Mouse (Mus musculus) G1E (cell line): ENCODE results near the gene Dscam. TPM values are rescaled to one million over a fixed set of nuclear protein-coding genes. Genes with fewer than 3 reads are reported as not detected.

Source experiments
- ATAC-seq: 2 replicates; pipeline ENCODE4 v1.8.0; 2016; ENCODE audit warnings: mild to moderate bottlenecking; ENCODE audit not compliant: insufficient number of reproducible peaks, poor library complexity, low FRiP score, severe bottlenecking; ENCODE audit errors: extremely low read depth
- DNase-seq: peaks from one replicate; pipeline ENCODE4 v3.0.0; 2012; ENCODE audit warnings: low spot score
- H3K27me3 ChIP-seq: 2 replicates; pipeline ENCODE4 v1.6.1; 2012; ENCODE audit warnings: mild to moderate bottlenecking, low read length, inconsistent platforms; ENCODE audit not compliant: insufficient read depth
- H3K36me3 ChIP-seq: replicated peaks from 2 replicates; pipeline ENCODE3; 2012; ENCODE audit warnings: mild to moderate bottlenecking, inconsistent platforms
- H3K4me1 ChIP-seq: 2 replicates; pipeline ENCODE4 v1.6.1; 2012; ENCODE audit warnings: low read depth, low read length, inconsistent platforms, mixed read lengths; ENCODE audit not compliant: insufficient read depth
- H3K4me3 ChIP-seq: 2 replicates; pipeline ENCODE4 v1.5.1; 2012; ENCODE audit warnings: low read depth, mild to moderate bottlenecking, inconsistent platforms, low read length, moderate library complexity, mixed read lengths
- H3K9me3 ChIP-seq: replicated peaks from 2 replicates; pipeline ENCODE4 v1.6.1; 2012; ENCODE audit warnings: inconsistent platforms
- CTCF ChIP-seq: IDR thresholded peaks from 2 replicates; pipeline ENCODE4 v1.5.1; 2012; ENCODE audit warnings: low read depth, low read length, inconsistent platforms, mixed read lengths
- GATA1 ChIP-seq: IDR thresholded peaks from 2 replicates; pipeline ENCODE4 v1.6.1; 2012; ENCODE audit warnings: borderline replicate concordance, low read length, inconsistent platforms, mixed read lengths
- GATA2 ChIP-seq: IDR thresholded peaks from 2 replicates; pipeline ENCODE4 v1.6.1; 2012; ENCODE audit warnings: low read depth, low read length, inconsistent platforms, borderline replicate concordance
- POLR2AphosphoS5 ChIP-seq: IDR thresholded peaks from 2 replicates; pipeline ENCODE4 v1.6.1; 2012; ENCODE audit warnings: low read depth, low read length, inconsistent platforms; ENCODE audit not compliant: insufficient replicate concordance
- TAL1 ChIP-seq: conservative IDR thresholded peaks from 2 replicates; pipeline ENCODE4 v1.6.1; 2012; ENCODE audit warnings: low read depth, low read length, inconsistent platforms, mixed read lengths
- polyA plus RNA-seq: library from polyadenylated mRNA; stranded (reverse); fragments of >175 nt; gene quantifications from 2 replicates; pipeline ENCODE4 v1.2.3, GENCODE M21; 2012
- total RNA-seq, 2 experiments: library from RNA; stranded (forward) in 1 of 2; stranded (reverse) in 1 of 2; fragments of 200-1000 nt in 1 of 2; fragments of >200 nt in 1 of 2; fragmentation: Nextera tagmentation in 1 of 2; gene quantifications; 2 replicates each; pipeline ENCODE4 v1.2.3; 2014 to 2017

Dscam gene
- total and polyA plus RNA-seq, 3 experiments, result under 0.01 TPM; not detected in 2

DNA sequence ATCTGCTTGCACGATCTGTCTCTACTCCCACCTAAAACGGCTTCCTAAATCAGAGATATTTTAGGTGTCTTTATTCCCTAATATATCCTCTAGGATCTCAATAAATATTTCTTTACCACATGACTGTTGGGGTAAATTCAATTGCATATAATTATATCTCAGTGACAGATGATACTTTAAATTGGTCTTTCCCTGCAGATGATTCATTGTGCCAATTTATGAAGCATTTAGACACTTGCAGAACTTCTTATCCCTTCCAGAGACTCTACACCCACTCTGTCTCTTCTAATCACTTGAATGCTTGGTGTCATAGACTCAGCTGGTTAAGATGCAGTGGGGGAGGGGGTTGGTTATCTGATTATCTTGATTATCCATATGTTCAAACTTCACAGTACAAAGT is 97.9 kb downstream of the Dscam start:
- TF ChIP-seq CTCF (no peak), GATA2 (no peak), GATA1 (no peak), TAL1 (no peak), POLR2AphosphoS5 (no peak)
- Histone ChIP-seq H3K4me3 (no peak overlapping the region), H3K36me3 (no peaks in the 10 kb centered on the region), H3K27me3 (no peaks in the 10 kb centered on the region), H3K9me3 (no peaks in the 10 kb centered on the region), H3K4me1 (no peaks in the 10 kb centered on the region)
- ATAC-seq, result no peak
- no peak for DNase-seq

DNA sequence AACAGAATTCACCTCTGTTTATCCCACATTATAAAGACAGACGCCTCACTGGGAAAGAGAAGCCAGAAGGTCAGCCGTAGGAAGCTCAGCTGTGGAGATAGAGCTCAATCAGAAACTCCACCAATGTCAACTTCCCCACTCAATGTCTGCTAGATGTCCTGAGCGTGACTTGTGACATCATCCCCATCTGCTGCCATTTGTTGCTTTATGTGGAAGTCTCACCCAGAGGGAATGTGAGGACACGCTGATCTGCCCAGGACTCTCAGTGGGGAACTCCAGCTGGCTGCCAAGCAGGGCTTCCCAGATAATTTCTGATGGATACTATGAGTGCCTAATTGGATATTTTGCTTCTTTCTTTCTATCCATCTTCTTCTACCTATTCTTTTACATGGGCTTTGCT is 103.7 kb downstream of the Dscam start:
- TF ChIP-seq TAL1, result no peak
- no peak for TF ChIP-seq GATA2
- TF ChIP-seq POLR2AphosphoS5, result no peak
- TF ChIP-seq GATA1, result no peak
- TF ChIP-seq CTCF, result no peak
- H3K27me3 ChIP-seq, result no peaks in the 10 kb centered on the region
- no peak for ATAC-seq
- H3K36me3 ChIP-seq, result no peaks in the 10 kb centered on the region
- H3K4me3 ChIP-seq, result no peak overlapping the region
- H3K4me1 ChIP-seq, result no peaks in the 10 kb centered on the region
- DNase-seq, result no peak
- no peaks in the 10 kb centered on the region for H3K9me3 ChIP-seq

DNA sequence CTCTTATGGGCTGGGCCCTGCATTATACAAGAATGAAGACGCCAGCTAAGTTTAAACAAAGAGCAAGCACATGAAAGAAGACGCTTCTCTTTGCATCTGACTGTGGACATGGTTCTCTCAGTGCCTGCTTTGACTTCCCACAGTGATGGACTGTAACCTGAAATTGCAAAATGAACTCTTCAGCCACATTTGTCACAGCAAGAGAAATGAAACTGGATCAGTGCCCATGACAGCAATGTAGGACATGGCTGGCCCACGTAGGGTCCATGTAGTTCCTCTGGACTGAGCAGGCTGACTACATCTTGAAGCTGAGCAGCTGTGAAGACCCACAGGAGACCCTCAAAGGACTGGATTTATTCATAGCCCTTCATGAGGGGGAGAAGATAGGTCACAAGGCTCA is 108.3 kb downstream of the Dscam start:
- Histone ChIP-seq H3K9me3 (no peaks in the 10 kb centered on the region), H3K4me3 (no peak overlapping the region), H3K27me3 (no peaks in the 10 kb centered on the region), H3K36me3 (no peaks in the 10 kb centered on the region), H3K4me1 (no peaks in the 10 kb centered on the region)
- TF ChIP-seq TAL1 (no peak), GATA2 (no peak), POLR2AphosphoS5 (no peak), GATA1 (no peak), CTCF (no peak)
- no peak for DNase-seq
- no peak for ATAC-seq

DNA sequence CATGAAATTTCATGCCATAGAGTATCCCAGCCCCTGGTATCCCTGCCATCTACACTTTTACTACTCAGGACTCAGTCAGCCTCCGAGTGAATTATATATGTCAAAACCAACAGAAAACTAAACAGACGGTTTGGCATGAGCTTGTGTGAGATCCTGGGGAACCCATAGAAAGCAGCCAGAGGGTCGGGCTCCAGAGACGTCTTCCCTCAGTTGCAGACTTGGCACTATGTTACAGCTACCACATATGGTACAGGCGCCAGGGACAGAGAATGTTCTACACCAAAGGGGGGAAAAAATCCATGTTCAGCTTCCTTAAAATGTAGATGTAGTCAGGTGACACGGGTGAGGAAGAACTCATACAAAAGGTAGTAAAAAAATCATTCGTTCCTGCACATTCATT is 109.2 kb downstream of the Dscam start:
- Histone ChIP-seq H3K36me3 (no peaks in the 10 kb centered on the region), H3K9me3 (no peaks in the 10 kb centered on the region), H3K4me3 (no peak overlapping the region), H3K27me3 (no peaks in the 10 kb centered on the region), H3K4me1 (no peaks in the 10 kb centered on the region)
- no peak for ATAC-seq
- TF ChIP-seq TAL1 (no peak), CTCF (no peak), GATA1 (no peak), POLR2AphosphoS5 (no peak), GATA2 (no peak)
- DNase-seq, result no peak

DNA sequence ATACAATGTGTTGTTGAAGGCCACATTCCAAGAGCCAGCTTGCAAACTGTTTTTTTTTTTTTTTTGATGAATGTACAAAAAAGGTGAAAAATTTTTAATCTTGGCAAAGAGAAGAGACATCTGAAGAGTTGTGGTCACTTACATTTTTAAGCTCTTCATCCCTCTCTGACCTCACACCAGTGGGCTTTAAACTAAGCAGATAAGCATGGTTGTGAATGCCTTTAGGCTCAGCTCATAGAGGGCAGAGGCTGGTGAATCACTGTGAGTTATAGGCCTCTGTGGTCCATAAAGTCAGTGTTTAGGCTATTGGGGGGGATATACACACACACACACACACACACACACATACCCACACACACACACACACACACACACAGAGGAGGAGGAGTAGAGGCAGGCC is 109.8 kb downstream of the Dscam start:
- DNase-seq, result no peak
- TF ChIP-seq POLR2AphosphoS5 (no peak), CTCF (no peak), GATA2 (no peak), GATA1 (no peak), TAL1 (no peak)
- no peaks in the 10 kb centered on the region for H3K27me3 ChIP-seq
- H3K9me3 ChIP-seq, result no peaks in the 10 kb centered on the region
- ATAC-seq, result no peak
- no peaks in the 10 kb centered on the region for H3K4me1 ChIP-seq
- no peak overlapping the region for H3K4me3 ChIP-seq
- H3K36me3 ChIP-seq, result no peaks in the 10 kb centered on the region

DNA sequence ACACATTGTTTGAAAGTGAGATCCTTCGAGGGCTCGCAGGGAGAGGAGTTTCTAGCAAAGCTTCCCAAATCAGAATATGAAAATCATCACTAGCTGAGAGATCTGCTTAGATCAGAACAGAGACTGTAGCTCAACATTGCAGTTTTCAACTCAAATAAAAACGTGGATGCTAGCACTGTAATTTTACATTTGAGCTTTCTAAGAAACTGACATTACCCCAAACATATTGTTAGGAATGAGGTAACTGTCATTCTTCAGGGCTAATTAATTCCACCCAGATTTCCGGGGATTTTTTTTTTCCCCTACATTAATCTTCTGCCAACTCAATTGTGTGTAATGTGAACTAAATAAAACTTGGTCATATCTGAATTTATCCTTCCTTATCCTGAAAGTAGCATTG is 110.3 kb downstream of the Dscam start:
- DNase-seq (no peak), ATAC-seq (no peak)
- H3K27me3 ChIP-seq, result no peaks in the 10 kb centered on the region
- H3K36me3 ChIP-seq, result no peaks in the 10 kb centered on the region
- H3K4me3 ChIP-seq, result no peak overlapping the region
- TF ChIP-seq CTCF, result no peak
- TF ChIP-seq TAL1, result no peak
- no peak for TF ChIP-seq GATA1
- TF ChIP-seq GATA2, result no peak
- no peak for TF ChIP-seq POLR2AphosphoS5
- no peaks in the 10 kb centered on the region for H3K4me1 ChIP-seq
- no peaks in the 10 kb centered on the region for H3K9me3 ChIP-seq
